Mouse (Mus musculus): ENCODE results near the gene Mrpl21. TPM values are rescaled to one million over a fixed set of nuclear protein-coding genes. Genes with fewer than 3 reads are reported as not detected.

Mrpl21 gene
- total RNA-seq, 1 experiment from 2014 or later: 82.6 TPM

GRCm38 (mm10) chr19:3297034-3297433 lies 14.3 kb downstream of the Mrpl21 start:
- DNase-seq: no peak

- no peak for DNase-seq
Observed at GRCm38 (mm10) chr19:3297775-3298174, 15.1 kb downstream of the Mrpl21 start.

GRCm38 (mm10) chr19:3304017-3304416 lies 21.3 kb downstream of the Mrpl21 start:
- DNase-seq: no peak

- no peak for DNase-seq
Observed at GRCm38 (mm10) chr19:3307175-3307949, 24.7 kb downstream of the Mrpl21 start.

GRCm38 (mm10) chr19:3319341-3319740 lies 36.6 kb downstream of the Mrpl21 start:
- DNase-seq: no peak

GRCm38 (mm10) chr19:3320086-3320485 lies 37.4 kb downstream of the Mrpl21 start:
- DNase-seq: no peak

- DNase-seq: no peak
Observed at GRCm38 (mm10) chr19:3320801-3321200, 38.1 kb downstream of the Mrpl21 start.

GRCm38 (mm10) chr19:3321617-3322016 lies 38.9 kb downstream of the Mrpl21 start:
- DNase-seq: peak; percentile 94

GRCm38 (mm10) chr19:3322261-3322969 lies 39.7 kb downstream of the Mrpl21 start, which contains the start of gene Cpt1a:
Gene Cpt1a (plus strand): TSS chr19:3322334.
- peak; percentile 82 for DNase-seq

- DNase-seq: peak; percentile 96
Observed at GRCm38 (mm10) chr19:3323201-3323621, 40.5 kb downstream of the Mrpl21 start.

- peak; percentile 93 for DNase-seq
Observed at GRCm38 (mm10) chr19:3323753-3324270, 41.1 kb downstream of the Mrpl21 start.

- peak; percentile 75 for DNase-seq
Observed at GRCm38 (mm10) chr19:3324271-3324811, 41.6 kb downstream of the Mrpl21 start.

- peak; percentile 97 for DNase-seq
Observed at GRCm38 (mm10) chr19:3324931-3325711, 42.4 kb downstream of the Mrpl21 start.

GRCm38 (mm10) chr19:3325771-3326478 lies 43.2 kb downstream of the Mrpl21 start:
- peak; percentile 48 for DNase-seq

- DNase-seq: peak; percentile 37
Observed at GRCm38 (mm10) chr19:3326479-3327047, 43.9 kb downstream of the Mrpl21 start.

- peak; percentile 74 for DNase-seq
Observed at GRCm38 (mm10) chr19:3333247-3333646, 50.5 kb downstream of the Mrpl21 start.

GRCm38 (mm10) chr19:3333694-3334515 lies 51.2 kb downstream of the Mrpl21 start:
- DNase-seq: peak; percentile 72

GRCm38 (mm10) chr19:3334550-3334949 lies 51.8 kb downstream of the Mrpl21 start:
- DNase-seq: no peak

- DNase-seq: no peak
Observed at GRCm38 (mm10) chr19:3335917-3336316, 53.2 kb downstream of the Mrpl21 start.
